In genomic region chr1:191099114-191099513, GRCm38 (mm10) we compare ENCODE assay signal across 11 mouse cellular contexts. TPM values are rescaled to one million over a fixed set of nuclear protein-coding genes. Genes with fewer than 3 reads are reported as not detected.
A peak's percentile ranks its signal among the peaks of the same experiment; 100 is the strongest.
DNase-seq lines count a peak whose midpoint lies in the region; ATAC-seq and TF ChIP-seq lines count a peak whose summit lies in the region.
"Had no signal": no experiment of that assay in that cellular context is flagged by ENCODE, and none has a peak within 500 bp of the region (broad histone marks: within the 10 kb centered on the region; RNA-seq: fewer than 3 reads in every experiment).

No protein-coding gene starts in this region.

- peaks cover 58% of the 10 kb centered on the region for H3K27me3 ChIP-seq in hindbrain, embryonic 10.5 days (ENCODE audit: insufficient read depth, poor library complexity, severe bottlenecking)
- peaks cover 3% of the 10 kb centered on the region; the same call in 1 of the 2 replicates for H3K27me3 ChIP-seq in hindbrain, embryonic 16.5 days (replicated peaks; ENCODE audit: control insufficient read depth, insufficient read depth, low read length)
- H3K27me3 ChIP-seq in embryonic facial prominence, embryonic 14.5 days (replicated peaks; ENCODE audit: control insufficient read depth, insufficient read depth, low read length): 0 out of 2 replicates have a peak, but pooled peaks cover 10% of the 10 kb centered on the region
- H3K27me3 ChIP-seq in midbrain, embryonic 11.5 days (ENCODE audit: control insufficient read depth, insufficient read depth, low read length): peaks cover 21% of the 10 kb centered on the region

- ATAC-seq in hindbrain, embryonic 16.5 days: no peak
- no peak for ATAC-seq in embryonic facial prominence, embryonic 14.5 days (ENCODE audit: low read depth)
- ATAC-seq in midbrain, embryonic 11.5 days (ENCODE audit: low FRiP score): no peak

- peaks cover 21% of the 10 kb centered on the region for H3K4me1 ChIP-seq in hindbrain, embryonic 10.5 days (replicated peaks)
- H3K4me1 ChIP-seq in hindbrain, embryonic 16.5 days (ENCODE audit: control insufficient read depth, insufficient read depth, low read depth, low read length): peaks cover 6% of the 10 kb centered on the region; the same call in 1 of the 2 replicates
- H3K4me1 ChIP-seq in bone marrow macrophage, adult 2 months (ENCODE audit: control insufficient read depth, insufficient read depth, low read length): 0 out of 2 replicates have a peak, but pooled peaks cover 3% of the 10 kb centered on the region
- peaks cover 14% of the 10 kb centered on the region; the same call in 1 of the 2 replicates for H3K4me1 ChIP-seq in embryonic facial prominence, embryonic 14.5 days (ENCODE audit: control insufficient read depth, insufficient read depth, low read length)
- peaks cover 3% of the 10 kb centered on the region; the same call in 1 of the 2 replicates for H3K4me1 ChIP-seq in midbrain, embryonic 11.5 days (ENCODE audit: control insufficient read depth, insufficient read depth, low read length)

- TF ChIP-seq CTCF in bone marrow macrophage, adult 2 months (IDR thresholded peaks at IDR 0.05; ENCODE audit: low read depth, low read length): no peak

- DNase-seq in hindbrain, embryonic 10.5 days (ENCODE audit: low spot score): peak; percentile 12
- no peak for DNase-seq in embryonic facial prominence, embryonic 14.5 days (ENCODE audit: low spot score)
- peak; percentile 79 for DNase-seq in midbrain, embryonic 11.5 days (ENCODE audit: low spot score, missing footprints)
- no peak for DNase-seq in cerebellum, adult 9-11 months
- DNase-seq in cerebellum, adult 11 months: no peak
- DNase-seq in left cerebral cortex, adult 18-20 months (ENCODE audit: low spot score in 2 of 2): no peak
- DNase-seq: kidney, postnatal 36 days; lung, postnatal 36 days; thymus, adult 2 months had no signal

- no peak overlapping the region for H3K4me3 ChIP-seq in hindbrain, embryonic 10.5 days
- no peak overlapping the region for H3K4me3 ChIP-seq in hindbrain, embryonic 16.5 days (ENCODE audit: low read length)
- H3K4me3 ChIP-seq in bone marrow macrophage, adult 2 months (ENCODE audit: insufficient read depth, low read length): 0 out of 2 replicates have a peak overlapping the region, but pooled peaks have one; percentile 68
- H3K4me3 ChIP-seq in embryonic facial prominence, embryonic 14.5 days (ENCODE audit: low read depth, low read length): peak overlapping the region; percentile 61; the same call in 1 of the 2 replicates
- no peak overlapping the region; the same call in 1 of the 2 replicates for H3K4me3 ChIP-seq in midbrain, embryonic 11.5 days (ENCODE audit: low read depth, low read length)

- WGBS in hindbrain, embryonic 10.5 days: 34% methylated on average over 5 of the region's 5 CpGs
- 41% methylated on average over 5 of the region's 5 CpGs for WGBS in hindbrain, embryonic 16.5 days
- 33% methylated on average over 5 of the region's 5 CpGs for WGBS in embryonic facial prominence, embryonic 14.5 days
- WGBS in midbrain, embryonic 11.5 days: 43% methylated on average over 5 of the region's 5 CpGs

- TF ChIP-seq POLR2A in bone marrow macrophage, adult 2 months (IDR thresholded peaks at IDR 0.05; ENCODE audit: borderline replicate concordance, low read depth, low read length): no peak

- no peak overlapping the region for H3K27ac ChIP-seq in hindbrain, embryonic 10.5 days
- no peak overlapping the region for H3K27ac ChIP-seq in hindbrain, embryonic 16.5 days (ENCODE audit: low read depth, low read length)
- no peak overlapping the region for H3K27ac ChIP-seq in bone marrow macrophage, adult 2 months (ENCODE audit: insufficient read depth, low read depth, low read length)
- no peak overlapping the region for H3K27ac ChIP-seq in embryonic facial prominence, embryonic 14.5 days (replicated peaks; ENCODE audit: low read depth, low read length)
- H3K27ac ChIP-seq in midbrain, embryonic 11.5 days (ENCODE audit: low read depth, low read length): no peak overlapping the region

- H3K4me2 ChIP-seq in hindbrain, embryonic 16.5 days (ENCODE audit: low read length): no peak overlapping the region
- H3K4me2 ChIP-seq in embryonic facial prominence, embryonic 14.5 days (ENCODE audit: low read depth, low read length): peak overlapping the region; percentile 97
- H3K4me2 ChIP-seq in midbrain, embryonic 11.5 days: no peak overlapping the region; the same call in 1 of the 2 replicates

- H3K9me3 ChIP-seq in hindbrain, embryonic 10.5 days: no peaks in the 10 kb centered on the region; the same call in 1 of the 2 replicates
- no peaks in the 10 kb centered on the region for H3K9me3 ChIP-seq in hindbrain, embryonic 16.5 days (ENCODE audit: control insufficient read depth, low read length)
- no peaks in the 10 kb centered on the region for H3K9me3 ChIP-seq in embryonic facial prominence, embryonic 14.5 days (ENCODE audit: control insufficient read depth, low read length)
- no peaks in the 10 kb centered on the region; the same call in 1 of the 2 replicates for H3K9me3 ChIP-seq in midbrain, embryonic 11.5 days (ENCODE audit: control insufficient read depth, low read length)

- H3K9ac ChIP-seq in hindbrain, embryonic 16.5 days (ENCODE audit: low read depth, low read length): no peak overlapping the region
- H3K9ac ChIP-seq in embryonic facial prominence, embryonic 14.5 days (ENCODE audit: low read depth, low read length): no peak overlapping the region
- H3K9ac ChIP-seq in midbrain, embryonic 11.5 days (ENCODE audit: low read length): no peak overlapping the region

- no peaks in the 10 kb centered on the region for H3K36me3 ChIP-seq in hindbrain, embryonic 10.5 days
- H3K36me3 ChIP-seq in hindbrain, embryonic 16.5 days (ENCODE audit: control insufficient read depth, insufficient read depth, low read length): no peaks in the 10 kb centered on the region
- H3K36me3 ChIP-seq in embryonic facial prominence, embryonic 14.5 days (ENCODE audit: control insufficient read depth, insufficient read depth, low read length): no peaks in the 10 kb centered on the region
- H3K36me3 ChIP-seq in midbrain, embryonic 11.5 days (ENCODE audit: control insufficient read depth, insufficient read depth, low read length): no peaks in the 10 kb centered on the region

RNA-seq across cellular contexts. Expression of gene Batf3, which starts 1.5 kb away (rescaled TPM):
- polyA plus RNA-seq in hindbrain, embryonic 10.5 days (2016; fragmentation: Nextera tagmentation; extraction: Ambion mirVana): 4.8 and 5.2 TPM in 2 replicates
- polyA plus RNA-seq in hindbrain, embryonic 16.5 days (2015; fragmentation: Nextera tagmentation; extraction: Ambion mirVana): 2.5 and 3.9 TPM in 2 replicates
- 5.6 and 7.0 TPM in 2 replicates for polyA plus RNA-seq in bone marrow macrophage, adult 2 months (2012; ENCODE audit: insufficient read depth, insufficient read length, missing spikeins)
- polyA plus RNA-seq in embryonic facial prominence, embryonic 14.5 days (2014; fragmentation: Nextera tagmentation; extraction: Ambion mirVana): 6.1 and 7.0 TPM in 2 replicates
- polyA plus RNA-seq in midbrain, embryonic 11.5 days (2014; fragmentation: Nextera tagmentation; extraction: Ambion mirVana): 2.9 and 3.5 TPM in 2 replicates
- total RNA-seq in left cerebral cortex, adult 18-20 months (2021): 1 to 10 TPM; 3.0 TPM

RNA-seq across cellular contexts. Expression of gene Nsl1, which starts 36.3 kb away (rescaled TPM):
- 25.5 and 31.0 TPM in 2 replicates for polyA plus RNA-seq in hindbrain, embryonic 10.5 days (2016; fragmentation: Nextera tagmentation; extraction: Ambion mirVana)
- polyA plus RNA-seq in hindbrain, embryonic 16.5 days (2015; fragmentation: Nextera tagmentation; extraction: Ambion mirVana): 3.6 and 3.9 TPM in 2 replicates
- polyA plus RNA-seq in bone marrow macrophage, adult 2 months (2012; ENCODE audit: insufficient read depth, insufficient read length, missing spikeins): 7.7 and 9.5 TPM in 2 replicates
- 8.8 and 9.3 TPM in 2 replicates for polyA plus RNA-seq in embryonic facial prominence, embryonic 14.5 days (2014; fragmentation: Nextera tagmentation; extraction: Ambion mirVana)
- 21.9 and 22.8 TPM in 2 replicates for polyA plus RNA-seq in midbrain, embryonic 11.5 days (2014; fragmentation: Nextera tagmentation; extraction: Ambion mirVana)
- under 1 TPM; 0.23 to 0.56 TPM for total RNA-seq in left cerebral cortex, adult 18-20 months (2021)

RNA-seq across cellular contexts. Expression of gene Tatdn3, which starts 36.4 kb away (rescaled TPM):
- 9.9 and 13.9 TPM in 2 replicates for polyA plus RNA-seq in hindbrain, embryonic 10.5 days (2016; fragmentation: Nextera tagmentation; extraction: Ambion mirVana)
- 16.2 and 16.9 TPM in 2 replicates for polyA plus RNA-seq in hindbrain, embryonic 16.5 days (2015; fragmentation: Nextera tagmentation; extraction: Ambion mirVana)
- 19.0 and 19.1 TPM in 2 replicates for polyA plus RNA-seq in bone marrow macrophage, adult 2 months (2012; ENCODE audit: insufficient read depth, insufficient read length, missing spikeins)
- polyA plus RNA-seq in embryonic facial prominence, embryonic 14.5 days (2014; fragmentation: Nextera tagmentation; extraction: Ambion mirVana): 12.9 and 14.7 TPM in 2 replicates
- 11.3 and 11.6 TPM in 2 replicates for polyA plus RNA-seq in midbrain, embryonic 11.5 days (2014; fragmentation: Nextera tagmentation; extraction: Ambion mirVana)
- total RNA-seq in left cerebral cortex, adult 18-20 months (2021): 10 to 100 TPM; 27.1 to 27.8 TPM

Comparison
In these comparisons a context has a peak if more than half of its experiments do, and no peak if none do; other contexts are left out.
1. DNase-seq: peak in hindbrain, embryonic 10.5 days (single experiment) and midbrain, embryonic 11.5 days (single experiment); none in embryonic facial prominence, embryonic 14.5 days (single experiment), cerebellum, adult 9-11 months (single experiment), cerebellum, adult 11 months (single experiment) and left cerebral cortex, adult 18-20 months (0 of 2).
2. H3K4me3 ChIP-seq: peak in bone marrow macrophage, adult 2 months (single experiment) and embryonic facial prominence, embryonic 14.5 days (single experiment); none in hindbrain, embryonic 10.5 days (single experiment), hindbrain, embryonic 16.5 days (single experiment) and midbrain, embryonic 11.5 days (single experiment).